Mouse (Mus musculus) embryonic facial prominence, embryonic 12.5 days (tissue): ENCODE data around the gene Zfp839. TPM values are rescaled to one million over a fixed set of nuclear protein-coding genes. Genes with fewer than 3 reads are reported as not detected.

Source experiments
- ATAC-seq: fragments of 200-750 bp; cut with Nextera tagmentation; 2 replicates; pipeline ENCODE4 v1.8.0; 2017; ENCODE audit not compliant: insufficient number of reproducible peaks, insufficient read depth, low FRiP score, low TSS enrichment
- H3K27ac ChIP-seq: fragments of 300-500 bp; sonication (generic); 2 replicates; pipeline ENCODE4 v1.5.1; 2016; ENCODE audit warnings: mild to moderate bottlenecking
- H3K27me3 ChIP-seq: fragments of 300-500 bp; sonication (generic); 2 replicates; pipeline ENCODE4 v1.6.1; 2016; ENCODE audit warnings: mild to moderate bottlenecking, moderate library complexity
- H3K36me3 ChIP-seq: fragments of 300-500 bp; sonication (generic); 2 replicates; pipeline ENCODE4 v1.6.1; 2016; ENCODE audit warnings: mild to moderate bottlenecking
- H3K4me1 ChIP-seq: fragments of 300-500 bp; sonication (generic); 2 replicates; pipeline ENCODE4 v1.6.1; 2016
- H3K4me2 ChIP-seq: fragments of 300-500 bp; sonication (generic); replicated peaks from 2 replicates; pipeline ENCODE4 v1.6.1; 2016; ENCODE audit warnings: mild to moderate bottlenecking, moderate library complexity
- H3K4me3 ChIP-seq: fragments of 300-500 bp; sonication (generic); 2 replicates; pipeline ENCODE4 v1.5.1; 2016; ENCODE audit warnings: mild to moderate bottlenecking
- H3K9ac ChIP-seq: fragments of 300-500 bp; sonication (generic); 2 replicates; pipeline ENCODE4 v1.6.1; 2016; ENCODE audit warnings: mild to moderate bottlenecking, moderate library complexity
- H3K9me3 ChIP-seq: fragments of 300-500 bp; sonication (generic); 2 replicates; pipeline ENCODE4 v1.6.1; 2016; ENCODE audit warnings: mild to moderate bottlenecking, moderate library complexity
- WGBS: fragments of 180-500 bp; shearing (Covaris S2); methylation state at CpG from one replicate; pipeline ENCODE4 v1.1.7; 2016; 5-methylcytosine and 5-hydroxymethylcytosine counted together
- polyA plus RNA-seq: library from polyadenylated mRNA; unstranded; fragments of >200 nt; fragmentation: Nextera tagmentation; extraction: Ambion mirVana; gene quantifications from 2 replicates; pipeline ENCODE4 v1.2.1, GENCODE M21; 2016

Gene Zfp839
- 8.9 and 9.0 TPM in 2 replicates for polyA plus RNA-seq

DNA sequence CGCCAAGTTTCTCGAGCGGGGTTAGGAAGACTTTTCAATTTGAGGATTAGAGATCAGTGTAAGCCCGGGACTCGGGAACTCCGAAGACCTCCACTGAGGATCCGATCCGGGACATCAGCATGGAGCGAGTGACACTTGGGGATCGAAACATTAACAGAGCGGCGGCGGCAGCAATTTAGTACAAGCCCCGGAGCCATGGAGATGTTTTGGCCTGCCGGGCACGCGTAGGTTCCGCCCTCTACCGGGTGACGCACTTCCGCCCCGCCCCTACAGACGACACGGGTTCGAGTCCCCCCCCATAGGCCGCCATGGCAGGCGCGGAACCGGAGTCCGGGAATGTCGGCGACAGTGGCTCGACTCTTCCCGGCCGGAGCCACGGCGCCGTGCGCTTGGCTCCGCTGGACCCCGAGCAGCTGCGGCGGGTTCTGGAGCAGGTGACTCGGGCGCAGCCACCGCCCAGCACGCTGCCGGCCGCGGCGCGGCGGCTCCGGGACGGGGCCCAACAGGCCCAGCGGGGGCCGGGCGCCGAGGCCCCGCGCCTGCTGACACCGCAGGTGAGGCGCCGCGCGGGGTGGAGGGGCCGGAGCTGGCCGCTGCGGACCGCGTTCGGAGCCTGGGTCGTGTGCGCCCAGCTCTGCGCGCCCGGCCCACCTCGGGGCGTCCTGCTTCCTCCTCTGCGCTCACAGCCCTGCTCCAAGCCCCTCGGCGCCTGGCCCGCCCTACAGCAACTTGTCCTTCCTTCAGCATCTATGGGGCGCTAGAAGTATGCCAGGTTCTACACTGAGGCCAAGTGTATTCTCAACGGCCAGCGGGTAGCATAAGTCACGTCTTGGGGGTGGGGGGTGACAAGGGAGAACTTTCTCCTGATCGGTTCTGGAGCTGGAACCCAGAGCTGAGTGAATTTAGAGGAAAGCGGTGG, at the start of gene Zfp839:
Gene Zfp839 (plus strand): TSS at position 244 of the 919 bp plus-strand sequence.
- Histone ChIP-seq H3K9me3 (no peaks in the 10 kb centered on the region), H3K4me1 (peaks cover 13% of the 10 kb centered on the region), H3K4me2 (peak within 1 kb of the TSS; percentile 79), H3K27me3 (0 out of 2 replicates have a peak, but pooled peaks cover 6% of the 10 kb centered on the region), H3K9ac (peak within 1 kb of the TSS; percentile 95), H3K27ac (peak within 1 kb of the TSS; percentile 80), H3K36me3 (peaks cover 7% of the 10 kb centered on the region), H3K4me3 (peak within 1 kb of the TSS; percentile 93)
- ATAC-seq: peak; percentile 48
- WGBS: under 1% methylated on average over 81 of the region's 89 CpGs

DNA sequence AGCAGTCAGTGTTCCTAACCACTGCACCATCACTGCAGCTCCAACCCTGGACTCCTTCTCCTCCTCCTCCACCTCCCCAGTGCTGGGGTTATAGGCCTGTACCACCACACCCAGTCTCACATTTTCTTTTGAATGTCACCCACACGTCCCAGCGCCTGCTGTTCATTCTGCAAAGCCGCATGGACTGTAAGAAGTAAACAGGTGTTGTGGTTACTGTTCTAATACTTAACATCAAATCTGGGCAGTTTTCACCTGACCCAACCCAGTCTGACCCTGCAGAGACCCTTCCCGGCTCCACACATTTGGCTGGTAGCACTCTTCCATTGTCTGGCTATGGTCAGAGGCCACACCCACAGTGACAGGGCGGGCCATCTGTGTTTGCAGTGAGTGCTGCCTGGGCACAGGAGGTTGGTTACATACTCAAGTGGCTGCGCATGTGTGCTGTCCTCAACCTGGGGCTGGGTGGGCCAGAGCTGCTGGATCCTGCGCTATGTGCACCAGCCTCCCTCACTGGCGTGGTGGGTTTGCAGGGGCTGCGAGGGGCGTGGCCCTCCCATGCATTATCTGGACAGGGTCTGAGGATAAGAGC, 48.1 kb upstream of the Zfp839 start:
- 80% methylated on average over 10 of the region's 10 CpGs for WGBS
- Histone ChIP-seq H3K36me3 (peaks cover 12% of the 10 kb centered on the region; the same call in 1 of the 2 replicates), H3K4me3 (no peak overlapping the region), H3K9ac (no peak overlapping the region), H3K27me3 (no peaks in the 10 kb centered on the region), H3K27ac (no peak overlapping the region), H3K4me2 (no peak overlapping the region), H3K9me3 (no peaks in the 10 kb centered on the region), H3K4me1 (peaks cover 4% of the 10 kb centered on the region; the same call in 1 of the 2 replicates)
- ATAC-seq: 0 out of 2 replicates have a peak, but pooled peaks have one; percentile 54

DNA sequence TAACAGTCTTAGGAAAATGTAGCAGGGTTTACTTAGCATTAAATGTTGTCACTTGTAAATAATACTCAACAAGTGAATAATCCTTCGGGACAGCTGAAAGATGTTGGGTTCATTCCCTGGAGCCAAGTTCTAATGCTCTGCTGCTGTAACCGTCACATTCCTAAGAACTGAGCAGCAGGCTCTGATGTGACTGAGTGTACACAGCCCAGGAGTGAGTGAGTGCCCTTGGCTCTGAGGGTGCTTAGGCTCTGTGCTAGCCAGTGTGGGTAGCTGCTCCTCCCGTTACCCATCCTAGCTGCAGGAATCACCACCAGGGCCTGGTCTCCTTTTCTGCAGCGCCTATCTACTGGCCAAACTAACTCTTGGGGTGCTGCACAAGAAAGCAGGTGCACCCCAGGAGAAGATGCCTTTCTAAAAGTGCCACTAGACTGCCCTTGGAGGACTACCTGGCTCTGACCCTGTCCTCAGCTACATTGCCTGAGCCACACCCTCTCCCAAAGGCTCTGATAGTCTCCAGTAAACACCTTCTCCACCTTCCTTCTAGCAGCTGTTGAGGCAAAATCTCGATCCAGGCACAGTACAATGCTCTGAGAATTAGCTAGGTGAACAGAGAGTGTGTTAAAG, 47.3 kb upstream of the Zfp839 start:
- Histone ChIP-seq H3K27me3 (no peaks in the 10 kb centered on the region), H3K27ac (no peak overlapping the region), H3K4me2 (no peak overlapping the region), H3K4me3 (no peak overlapping the region), H3K9me3 (no peaks in the 10 kb centered on the region), H3K36me3 (peaks cover 16% of the 10 kb centered on the region; the same call in 1 of the 2 replicates), H3K4me1 (peaks cover 4% of the 10 kb centered on the region; the same call in 1 of the 2 replicates), H3K9ac (no peak overlapping the region)
- ATAC-seq: no peak
- 90% methylated on average over 5 of the region's 5 CpGs for WGBS

DNA sequence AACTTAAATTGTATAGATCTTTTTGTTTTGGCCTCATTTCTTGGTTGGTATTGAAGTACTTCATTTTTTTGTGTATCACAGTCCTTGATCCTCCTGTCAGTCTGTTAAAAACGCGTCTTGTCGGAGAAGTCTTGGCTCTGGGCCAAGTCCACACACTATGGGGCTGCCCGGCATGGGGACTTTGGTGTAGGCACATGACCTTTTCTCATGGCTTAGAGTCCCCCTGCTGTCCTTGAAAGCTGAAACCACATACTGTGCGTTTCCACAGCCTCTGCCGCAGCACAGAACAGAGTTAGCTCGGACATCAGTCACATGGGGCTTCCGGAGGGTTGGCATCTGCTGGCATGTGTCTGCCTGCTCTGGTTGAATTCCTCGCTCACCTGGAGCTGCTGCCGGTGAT, 45.8 kb upstream of the Zfp839 start:
- WGBS: 31% methylated on average over 10 of the region's 10 CpGs
- Histone ChIP-seq H3K27ac (peak overlapping the region; percentile 7; the same call in 1 of the 2 replicates), H3K4me2 (no peak overlapping the region), H3K27me3 (no peaks in the 10 kb centered on the region), H3K9ac (no peak overlapping the region), H3K4me3 (no peak overlapping the region), H3K4me1 (peaks cover 4% of the 10 kb centered on the region; the same call in 1 of the 2 replicates), H3K9me3 (no peaks in the 10 kb centered on the region), H3K36me3 (peaks cover 22% of the 10 kb centered on the region; the same call in 1 of the 2 replicates)
- no peak for ATAC-seq

DNA sequence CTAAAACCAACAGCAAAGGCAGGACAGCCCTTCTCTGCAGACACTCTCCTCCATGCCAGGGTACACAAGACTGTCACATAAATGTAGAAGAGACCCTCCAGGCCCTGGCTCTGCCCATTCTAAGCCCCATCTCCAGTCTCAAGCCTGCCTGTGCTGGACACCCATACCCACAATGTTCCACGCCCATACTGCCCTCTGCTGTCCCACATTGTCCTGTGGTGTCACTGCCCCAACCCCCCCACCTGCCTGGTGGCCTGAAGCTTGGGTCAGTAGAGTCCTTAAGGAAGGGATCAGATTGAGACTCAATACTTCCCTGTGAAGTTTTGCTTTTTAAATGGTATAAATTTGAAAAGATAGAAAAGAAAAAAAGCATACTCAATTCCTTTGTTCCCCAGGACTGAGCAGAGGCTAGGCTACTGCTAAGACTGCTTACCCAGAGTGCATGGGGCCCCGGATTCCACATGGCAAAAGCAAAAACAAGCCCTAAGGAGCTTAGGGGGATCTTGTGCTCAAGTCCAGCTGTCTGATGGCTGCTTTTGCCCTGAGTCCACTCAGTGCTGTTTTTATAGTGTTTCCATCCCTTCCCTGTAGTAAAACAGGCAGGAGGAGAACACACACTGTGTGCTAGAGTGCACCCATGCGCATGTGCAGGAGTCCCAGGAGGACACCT, 43.6 kb upstream of the Zfp839 start:
- no peak overlapping the region for H3K4me3 ChIP-seq
- no peaks in the 10 kb centered on the region for H3K27me3 ChIP-seq
- peaks cover 19% of the 10 kb centered on the region; the same call in 1 of the 2 replicates for H3K36me3 ChIP-seq
- 72% methylated on average over 3 of the region's 3 CpGs for WGBS
- no peak for ATAC-seq
- peaks cover 4% of the 10 kb centered on the region; the same call in 1 of the 2 replicates for H3K4me1 ChIP-seq
- no peak overlapping the region; the same call in 1 of the 2 replicates for H3K27ac ChIP-seq
- no peaks in the 10 kb centered on the region for H3K9me3 ChIP-seq
- H3K4me2 ChIP-seq: no peak overlapping the region
- no peak overlapping the region for H3K9ac ChIP-seq

DNA sequence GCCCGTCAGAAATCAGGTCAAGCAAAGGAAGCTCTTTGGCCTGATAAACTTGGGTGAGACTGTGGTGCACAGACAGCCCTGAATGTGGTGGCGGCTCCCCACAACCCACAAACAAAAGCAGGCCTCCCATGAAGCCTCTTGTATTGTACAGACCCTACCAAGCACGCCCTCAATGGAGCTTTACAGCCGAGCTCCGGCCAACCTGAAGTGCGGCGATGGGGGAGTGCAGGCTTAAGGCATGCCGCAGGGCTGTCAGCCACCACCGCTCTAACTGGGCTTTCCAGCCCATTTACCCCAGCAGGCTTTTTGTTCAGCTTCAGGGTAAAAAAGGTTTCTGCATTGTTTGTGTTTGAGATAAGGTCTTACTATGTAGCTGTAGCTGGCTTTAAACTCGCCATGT, 41.6 kb upstream of the Zfp839 start:
- peak overlapping the region; percentile 55; the same call in 1 of the 2 replicates for H3K27ac ChIP-seq

DNA sequence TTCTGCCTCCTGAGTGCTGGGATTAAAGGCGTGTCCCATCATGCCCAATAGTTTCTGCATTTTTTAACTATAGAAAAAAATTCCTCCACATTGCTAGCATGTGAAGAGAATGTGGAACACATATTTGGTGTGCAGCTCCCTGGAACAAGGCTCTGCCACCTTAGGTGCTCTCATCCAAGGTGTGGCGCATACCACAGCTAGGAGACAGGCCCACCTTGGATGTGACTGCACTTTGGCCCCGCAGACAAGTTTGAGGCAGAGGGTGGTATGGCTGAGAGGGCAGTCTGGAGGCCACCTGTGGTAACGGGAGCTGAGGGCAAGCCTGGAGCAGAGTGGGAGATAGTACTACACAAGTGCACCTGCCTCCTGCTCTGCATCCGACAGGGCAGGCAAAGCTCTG, 41.2 kb upstream of the Zfp839 start:
- ATAC-seq: no peak
- Histone ChIP-seq H3K27me3 (no peaks in the 10 kb centered on the region), H3K9me3 (no peaks in the 10 kb centered on the region), H3K27ac (no peak overlapping the region), H3K4me2 (no peak overlapping the region), H3K4me1 (peaks cover 4% of the 10 kb centered on the region; the same call in 1 of the 2 replicates), H3K9ac (no peak overlapping the region), H3K36me3 (0 out of 2 replicates have a peak, but pooled peaks cover 25% of the 10 kb centered on the region), H3K4me3 (no peak overlapping the region)
- 86% methylated on average over 5 of the region's 5 CpGs for WGBS

More for the DNA sequence above, 41.6 kb upstream of the Zfp839 start:
- peaks cover 4% of the 10 kb centered on the region; the same call in 1 of the 2 replicates for H3K4me1 ChIP-seq
- H3K27me3 ChIP-seq: no peaks in the 10 kb centered on the region
- WGBS: 57% methylated on average over 10 of the region's 10 CpGs
- H3K4me3 ChIP-seq: no peak overlapping the region
- H3K9me3 ChIP-seq: no peaks in the 10 kb centered on the region
- H3K9ac ChIP-seq: no peak overlapping the region
- 0 out of 2 replicates have a peak, but pooled peaks cover 25% of the 10 kb centered on the region for H3K36me3 ChIP-seq
- H3K4me2 ChIP-seq: no peak overlapping the region
- no peak for ATAC-seq

DNA sequence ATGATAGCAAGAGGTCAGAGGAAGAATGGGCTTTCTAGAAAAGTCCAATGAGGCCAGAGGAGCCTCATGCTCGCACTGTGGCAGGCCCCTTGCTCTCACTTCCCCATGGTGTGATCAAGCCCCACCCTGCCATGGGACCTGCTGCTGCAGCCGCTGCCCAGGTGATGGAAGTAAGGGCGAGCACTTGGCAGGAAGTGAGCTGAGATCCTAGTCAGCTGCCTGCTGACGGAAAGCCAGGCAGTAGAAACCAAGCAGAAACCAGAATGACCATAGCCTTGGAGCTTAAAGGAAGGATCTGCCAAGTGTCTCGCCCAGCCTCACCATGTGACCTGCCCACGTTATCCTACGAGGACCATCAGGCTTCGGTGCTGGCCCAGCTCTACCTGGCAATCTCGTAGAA, 36.9 kb upstream of the Zfp839 start:
- H3K4me3 ChIP-seq: no peak overlapping the region
- no peaks in the 10 kb centered on the region for H3K27me3 ChIP-seq
- H3K27ac ChIP-seq: no peak overlapping the region
- ATAC-seq: no peak
- 0 out of 2 replicates have a peak, but pooled peaks cover 9% of the 10 kb centered on the region for H3K36me3 ChIP-seq
- 90% methylated on average over 9 of the region's 9 CpGs for WGBS
- H3K4me1 ChIP-seq: no peaks in the 10 kb centered on the region
- H3K9me3 ChIP-seq: no peaks in the 10 kb centered on the region
- H3K9ac ChIP-seq: no peak overlapping the region
- H3K4me2 ChIP-seq: no peak overlapping the region

DNA sequence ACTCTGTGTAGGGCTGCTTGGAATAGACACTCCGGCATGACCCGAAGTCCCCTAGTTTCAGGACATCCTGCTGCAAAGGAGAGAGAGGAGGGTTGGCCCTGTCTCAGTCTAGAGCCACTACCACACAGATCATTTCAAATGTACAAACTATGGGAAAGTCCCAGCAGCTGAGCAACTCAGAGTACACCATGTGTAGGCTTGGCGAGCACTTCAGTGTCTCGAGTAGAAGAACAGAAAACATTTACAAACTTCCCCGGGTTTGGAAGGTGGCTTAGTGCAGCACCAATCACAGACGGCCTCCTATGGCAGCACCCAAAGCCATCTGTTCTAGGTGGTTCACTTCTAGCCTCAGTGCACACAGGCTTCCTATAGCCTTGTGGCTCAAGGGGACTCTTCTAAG, 36.4 kb upstream of the Zfp839 start:
- no peak overlapping the region for H3K27ac ChIP-seq
- no peaks in the 10 kb centered on the region for H3K9me3 ChIP-seq
- H3K4me3 ChIP-seq: no peak overlapping the region
- H3K9ac ChIP-seq: no peak overlapping the region
- ATAC-seq: no peak
- H3K4me2 ChIP-seq: no peak overlapping the region
- 89% methylated on average over 6 of the region's 6 CpGs for WGBS
- no peaks in the 10 kb centered on the region for H3K4me1 ChIP-seq
- 0 out of 2 replicates have a peak, but pooled peaks cover 6% of the 10 kb centered on the region for H3K36me3 ChIP-seq
- no peaks in the 10 kb centered on the region for H3K27me3 ChIP-seq

DNA sequence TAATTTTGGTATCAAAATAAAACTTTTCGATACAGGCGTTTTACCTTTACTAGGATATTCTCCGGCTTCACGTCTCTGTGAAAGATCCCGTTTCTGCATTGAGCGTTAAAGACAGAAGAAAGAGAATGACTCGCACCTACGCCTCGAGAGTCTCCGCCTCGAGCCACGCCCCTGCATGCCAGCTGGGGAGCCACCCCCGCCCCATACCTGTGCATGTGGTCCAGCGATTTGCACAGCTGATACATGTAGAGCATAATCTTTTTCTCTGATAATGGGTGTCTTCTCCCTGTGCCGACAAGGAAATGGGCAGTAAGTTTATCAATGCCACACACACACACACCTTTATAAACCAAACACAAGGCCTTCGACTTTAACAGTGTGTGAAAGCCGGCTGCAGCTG, 35.1 kb upstream of the Zfp839 start:
- H3K4me2 ChIP-seq: no peak overlapping the region
- H3K9ac ChIP-seq: no peak overlapping the region
- H3K27ac ChIP-seq: no peak overlapping the region
- WGBS: 78% methylated on average over 17 of the region's 17 CpGs
- no peaks in the 10 kb centered on the region for H3K4me1 ChIP-seq
- ATAC-seq: no peak
- no peak overlapping the region for H3K4me3 ChIP-seq
- H3K36me3 ChIP-seq: 0 out of 2 replicates have a peak, but pooled peaks cover 6% of the 10 kb centered on the region
- no peaks in the 10 kb centered on the region for H3K27me3 ChIP-seq
- H3K9me3 ChIP-seq: no peaks in the 10 kb centered on the region

DNA sequence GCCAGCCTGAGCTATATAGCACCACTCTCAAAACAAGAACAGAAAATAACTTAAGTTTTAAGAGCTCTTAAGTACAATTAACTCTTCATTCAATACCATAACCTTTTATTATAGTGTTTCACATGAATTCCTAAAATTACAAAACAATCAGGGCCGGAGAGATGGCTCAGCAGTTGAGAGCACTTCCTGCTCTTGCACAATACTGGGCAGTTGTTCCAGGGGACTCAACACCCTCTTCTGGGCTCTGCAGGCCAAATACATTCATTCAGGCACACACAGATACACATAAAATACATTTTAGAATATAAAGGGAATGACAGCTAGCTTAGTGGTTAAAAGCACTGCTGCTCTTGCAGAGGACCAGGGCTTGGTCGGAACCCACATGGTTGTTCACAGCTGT, 33.2 kb upstream of the Zfp839 start:
- H3K4me1 ChIP-seq: no peaks in the 10 kb centered on the region
- 0 out of 2 replicates have a peak, but pooled peaks cover 6% of the 10 kb centered on the region for H3K36me3 ChIP-seq
- WGBS: 84% methylated on average over 2 of the region's 2 CpGs
- no peak for ATAC-seq
- H3K27me3 ChIP-seq: no peaks in the 10 kb centered on the region
- no peak overlapping the region for H3K9ac ChIP-seq
- H3K4me3 ChIP-seq: no peak overlapping the region
- no peak overlapping the region for H3K27ac ChIP-seq
- no peaks in the 10 kb centered on the region for H3K9me3 ChIP-seq
- no peak overlapping the region for H3K4me2 ChIP-seq
